Mouse (Mus musculus) neural tube, embryonic 10.5 days (tissue): ENCODE data around the gene 1700021F05Rik.

Experiments
- DNase-seq: peaks from one replicate; pipeline ENCODE4 v3.0.0-alpha.2; 2017; ENCODE audit warnings: low spot score; ENCODE audit errors: extremely low spot score

The 1700021F05Rik gene

GRCm38 (mm10) chr10:43485751-43486268, 55.0 kb downstream of the 1700021F05Rik start:
- no peak for DNase-seq

DNA sequence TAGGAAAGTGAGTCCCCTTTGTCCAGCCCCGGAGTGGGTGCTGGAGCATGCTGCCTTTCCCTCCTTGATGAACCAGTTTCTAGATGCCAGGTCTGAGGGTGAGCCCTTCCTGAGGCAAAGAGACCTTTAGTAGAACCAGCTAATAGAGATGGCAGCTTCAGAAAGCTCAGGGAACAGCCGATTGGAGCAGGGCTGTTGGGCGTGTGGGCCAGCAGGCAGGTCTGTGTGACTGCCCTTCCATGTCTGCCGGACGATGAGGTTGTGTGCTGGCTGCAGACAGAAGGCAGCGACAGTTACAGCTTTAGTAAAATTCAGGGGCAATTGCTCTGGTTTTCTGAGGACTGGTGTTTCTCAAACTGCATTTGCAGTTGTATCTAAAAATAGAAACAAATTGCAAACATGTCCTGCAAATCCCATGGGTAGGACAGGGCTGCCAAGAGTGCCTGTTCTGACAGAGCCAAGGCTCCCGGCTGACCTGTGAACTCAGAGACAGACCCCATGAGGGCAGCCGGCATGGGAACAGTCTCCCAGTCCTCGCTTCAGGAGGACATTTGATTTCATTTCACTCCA, 57.3 kb downstream of the 1700021F05Rik start:
- DNase-seq: no peak

DNA sequence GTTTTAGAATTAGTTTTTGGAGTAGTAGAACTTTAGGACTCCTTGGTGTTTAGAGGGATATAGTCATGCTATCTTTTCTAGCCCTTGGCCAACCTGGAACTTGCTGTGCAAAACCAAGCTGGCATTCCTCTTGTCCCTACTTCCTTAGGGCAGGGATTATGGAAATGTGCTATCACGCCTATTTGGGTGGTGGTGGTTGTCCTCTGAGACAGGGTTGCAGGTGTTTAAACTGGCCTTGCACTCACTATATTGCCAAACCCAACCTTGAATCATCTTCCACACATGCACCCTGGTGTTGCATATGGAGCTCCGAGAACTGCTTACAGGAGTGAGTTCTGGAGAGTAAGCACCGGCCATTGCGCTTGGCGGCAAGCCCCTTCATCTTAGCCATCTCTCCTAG, 58.8 kb downstream of the 1700021F05Rik start:
- DNase-seq: no peak

GRCm38 (mm10) chr10:43481179-43481578, 59.6 kb downstream of the 1700021F05Rik start:
- no peak for DNase-seq

DNA sequence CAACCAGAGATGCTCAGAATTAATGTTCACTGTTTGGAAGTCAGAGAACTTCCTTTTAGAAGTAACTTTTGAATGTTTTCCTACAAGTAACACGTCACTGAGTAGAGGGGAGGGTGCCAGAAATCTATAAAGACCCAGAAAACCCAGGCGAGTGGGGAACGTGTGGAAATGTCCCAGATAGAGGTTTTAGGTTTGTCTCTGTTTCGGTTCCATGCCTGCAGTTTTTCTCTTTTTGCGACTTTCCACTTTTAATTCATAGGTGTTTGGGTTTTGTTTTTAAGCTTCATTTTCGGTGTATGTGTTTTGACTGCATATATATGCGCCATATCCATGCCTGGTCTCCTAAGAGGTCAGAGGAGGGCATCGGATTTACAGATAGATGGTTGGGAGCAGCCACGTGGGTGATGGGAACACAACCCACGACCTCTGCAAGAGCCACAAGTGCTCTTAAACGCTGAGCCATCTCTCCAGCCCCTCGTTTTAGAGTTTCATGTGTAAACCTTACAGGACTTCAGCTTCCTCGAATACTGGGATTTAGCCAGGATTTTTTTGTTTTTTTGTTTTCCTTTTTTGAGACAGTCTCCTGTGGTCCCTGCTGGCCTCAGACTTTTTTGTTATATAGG, 60.5 kb downstream of the 1700021F05Rik start:
- DNase-seq: no peak

DNA sequence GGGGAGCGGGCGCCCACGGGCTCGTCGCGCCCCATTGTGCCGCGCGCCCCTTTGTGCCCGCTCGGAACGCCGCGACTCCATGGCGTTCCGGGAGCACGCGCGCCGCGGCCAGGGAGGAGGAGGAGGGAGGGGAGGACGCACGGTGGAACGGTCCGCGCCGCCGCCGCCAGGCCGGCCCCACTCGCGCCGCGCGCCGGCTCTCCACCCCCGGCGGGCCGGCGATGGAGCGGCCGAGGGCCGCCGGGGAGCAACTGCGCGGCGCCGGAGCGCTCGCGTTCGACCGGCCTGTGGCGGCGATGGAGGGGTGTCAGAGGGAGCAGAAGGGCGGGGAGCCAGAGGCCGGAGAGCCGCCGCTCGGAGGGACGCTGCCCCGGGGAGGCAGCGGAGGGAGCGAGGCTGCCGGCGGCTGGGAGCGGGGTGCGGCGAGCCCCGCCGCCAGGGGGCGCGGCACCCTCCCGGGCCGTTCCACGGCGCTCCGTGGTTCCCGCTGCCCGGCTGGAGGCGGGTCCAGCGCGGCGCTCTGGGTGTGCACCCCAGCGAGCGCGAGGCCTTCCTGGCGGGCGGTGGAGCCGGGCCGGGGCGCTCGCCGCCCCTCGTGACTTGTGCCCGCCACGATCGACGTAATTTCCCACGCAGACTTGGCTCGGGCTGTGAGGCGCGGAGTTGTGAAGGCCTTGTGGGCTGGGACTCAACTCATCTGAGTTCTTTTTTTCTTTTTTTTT, 61.2 kb downstream of the 1700021F05Rik start:
- DNase-seq: peak; percentile 84

GRCm38 (mm10) chr10:43478751-43479435, 61.9 kb downstream of the 1700021F05Rik start, which contains the start of gene Bend3:
Gene Bend3, plus strand, starts transcription at chr10:43478831.
- no peak for DNase-seq

DNA sequence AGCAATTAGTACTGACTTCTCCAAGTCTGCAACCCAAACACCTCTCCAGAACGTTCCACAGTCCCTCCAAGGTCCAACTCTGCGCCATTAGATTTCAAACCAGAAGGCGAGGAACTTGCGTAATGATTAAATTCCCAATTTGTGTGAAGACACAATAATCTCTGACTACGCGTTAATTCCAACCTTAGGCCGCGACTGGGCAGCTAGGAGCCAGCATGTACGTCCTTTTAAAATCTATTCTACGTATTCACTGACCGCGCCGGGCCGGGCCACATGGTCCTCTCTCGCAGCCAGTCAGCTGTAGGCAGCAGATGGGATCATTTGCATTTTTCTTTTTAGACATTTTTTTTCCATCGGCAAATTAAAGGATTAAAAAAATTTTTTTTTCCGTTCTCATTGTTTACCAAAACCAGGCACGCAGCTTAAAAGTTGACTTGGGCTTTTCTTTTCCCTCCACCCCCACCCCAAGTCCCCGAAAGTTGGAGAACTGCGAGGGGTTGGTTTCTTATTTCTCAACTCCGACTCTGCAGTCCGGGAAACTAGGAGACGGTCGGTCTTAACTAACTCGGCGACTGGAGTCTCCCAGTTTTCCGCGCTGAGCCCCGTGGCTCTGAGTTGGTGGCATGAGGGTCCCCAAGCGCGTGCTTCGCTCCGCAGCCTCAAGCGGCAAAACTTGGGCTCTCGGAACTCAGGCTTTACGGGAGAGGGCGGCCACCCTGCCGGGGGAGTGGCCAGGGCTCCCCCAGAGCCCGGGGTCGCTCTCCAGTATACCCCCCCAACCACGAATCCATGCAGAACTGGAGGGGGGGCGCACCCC, 62.7 kb downstream of the 1700021F05Rik start:
- peak; percentile 74 for DNase-seq

- no peak for DNase-seq
Measured at GRCm38 (mm10) chr10:43477459-43477858, 63.3 kb downstream of the 1700021F05Rik start.

- DNase-seq: no peak
Measured at GRCm38 (mm10) chr10:43475376-43475775, 65.4 kb downstream of the 1700021F05Rik start.
